Mouse (Mus musculus) gastrocnemius, postnatal 10 days (tissue): ENCODE measurements around the gene Fas. TPM values are rescaled to one million over a fixed set of nuclear protein-coding genes. Genes with fewer than 3 reads are reported as not detected.

ENCODE experiments used
- DNase-seq: peaks from one replicate; pipeline ENCODE4 v3.0.0; 2021; ENCODE audit warnings: mixed read lengths
- long read RNA-seq, 2 experiments: library from polyadenylated mRNA; stranded (forward); transcript quantifications; one replicate each; pipeline ENCODE4 v2.0.0; 2021
- total RNA-seq, 2 experiments: library from RNA; stranded (reverse); gene quantifications; 2 replicates each; pipeline ENCODE4 v1.2.3; 2021

The Fas gene
- total RNA-seq, result 1 to 10 TPM; 2.0 to 3.7 TPM
- long read RNA-seq, experiment 1, partial matches to known transcripts, result 0 of 4 reads
- long read RNA-seq, experiment 1, other reads (novel, unspliced or antisense), result 0 of 4 reads
- long read RNA-seq, experiment 2, partial matches to known transcripts, result 0 of 3 reads
- long read RNA-seq, experiment 2, other reads (novel, unspliced or antisense), result 1 of 3 reads

DNA sequence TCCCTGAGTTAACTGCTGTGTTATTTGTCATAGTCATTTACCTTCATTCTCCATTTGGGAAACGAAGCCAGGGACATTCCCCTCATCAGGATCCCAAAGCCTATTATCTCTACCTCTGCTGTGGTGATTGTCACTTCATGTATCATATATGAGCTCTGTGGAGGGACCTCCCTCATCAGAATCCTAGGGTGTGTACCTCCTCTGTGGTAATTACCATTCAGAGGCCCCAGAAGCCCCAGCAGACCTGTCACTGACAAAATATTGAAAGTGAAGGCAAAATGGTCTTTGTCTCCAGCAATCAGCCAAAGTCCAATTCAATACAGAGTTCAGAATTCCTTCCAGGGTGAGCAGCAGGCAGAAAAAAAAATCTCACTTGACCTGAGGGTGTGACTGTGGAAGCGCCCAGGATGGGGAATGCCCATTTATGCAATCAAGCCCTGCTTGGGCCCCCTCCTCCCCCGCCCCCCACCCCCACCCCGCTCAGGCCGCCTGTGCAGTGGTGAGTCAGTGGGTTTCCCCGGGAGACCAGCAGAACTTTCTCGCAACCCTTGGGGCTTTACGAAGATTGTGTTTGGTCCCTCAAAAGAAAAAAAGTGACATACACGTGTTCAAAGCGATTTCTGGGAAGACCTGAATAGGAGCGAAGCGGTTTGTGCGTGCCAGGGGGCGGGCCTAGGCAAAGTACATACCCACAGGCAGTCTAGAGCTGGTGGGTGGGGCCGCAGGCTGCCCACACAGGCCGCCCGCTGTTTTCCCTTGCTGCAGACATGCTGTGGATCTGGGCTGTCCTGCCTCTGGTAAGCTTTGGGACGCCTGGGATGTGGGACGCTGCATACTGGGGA lies at the start of gene Fas:
Gene Fas, plus strand, starts transcription at position 719 of the 842 bp plus-strand sequence.
- peak; percentile 64 for DNase-seq

DNA sequence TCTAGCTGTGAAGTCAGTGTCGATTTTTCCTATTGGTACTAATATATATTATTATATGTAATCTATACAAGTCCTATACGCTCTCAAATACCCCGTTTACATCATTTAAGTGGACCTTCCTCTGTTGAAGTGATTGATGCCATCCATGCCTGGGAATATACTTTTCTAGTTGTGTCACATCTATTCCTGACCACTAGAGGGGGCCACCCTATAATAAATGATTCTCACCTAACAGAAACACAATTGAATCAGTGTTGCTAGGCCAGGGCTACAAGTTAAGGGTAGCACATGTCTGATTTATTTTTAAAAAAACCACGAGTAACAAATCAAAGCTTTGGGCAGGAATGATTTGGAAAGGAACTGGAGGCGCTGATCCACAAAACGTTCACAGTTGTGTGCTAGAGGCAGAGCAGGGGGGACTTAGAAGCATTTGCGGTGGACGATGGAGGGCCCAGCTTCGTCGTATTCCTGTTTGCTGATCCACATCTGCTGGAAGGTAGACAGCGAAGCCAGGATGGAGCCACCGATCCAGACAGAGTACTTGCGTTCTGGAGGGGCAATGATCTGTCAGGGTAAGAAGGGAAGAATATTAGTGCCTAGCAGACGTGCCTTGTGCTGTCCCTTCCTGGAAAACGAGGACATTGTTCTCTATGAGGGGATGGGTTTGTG lies 49.1 kb upstream of the Fas start:
- DNase-seq, result no peak

DNA sequence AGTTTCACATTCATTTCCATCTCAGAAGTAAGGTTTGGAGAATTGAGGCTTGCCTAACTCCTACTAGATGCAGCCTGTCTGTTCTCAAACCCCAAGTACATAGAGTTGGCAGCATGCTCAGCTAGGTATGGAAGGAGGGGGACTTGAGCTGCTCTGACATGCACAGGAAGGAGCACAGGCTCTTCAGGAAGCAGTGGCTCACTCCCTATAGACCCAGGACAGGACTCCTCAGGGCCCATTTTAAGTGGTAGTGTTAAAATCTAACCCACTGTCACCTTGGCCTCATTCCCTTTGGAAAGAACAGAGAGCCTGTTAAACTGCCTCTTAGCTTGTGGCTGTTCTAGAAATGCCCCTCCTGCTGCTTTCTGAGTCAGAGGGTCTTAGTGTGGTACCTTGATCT lies 47.5 kb upstream of the Fas start:
- no peak for DNase-seq

DNA sequence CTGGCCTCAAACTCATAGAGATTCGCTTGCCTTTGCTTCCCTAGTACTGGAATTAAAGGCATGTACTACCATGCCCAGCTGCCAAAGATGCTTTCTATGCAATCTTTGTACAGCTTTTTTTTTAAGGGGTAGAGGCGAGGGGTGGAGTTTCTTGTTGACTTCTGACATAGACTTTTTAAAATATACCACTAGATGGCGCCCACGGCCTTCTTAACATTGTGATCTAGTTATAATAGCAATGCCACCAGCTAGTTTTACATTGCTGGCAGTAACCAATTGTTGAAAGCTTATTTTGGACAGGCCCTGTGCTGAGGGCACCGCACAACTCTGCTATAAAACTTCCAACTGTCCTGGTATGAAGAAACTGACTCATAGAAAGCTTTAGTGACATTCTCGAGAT lies 46.4 kb upstream of the Fas start:
- peak; percentile 33 for DNase-seq

DNA sequence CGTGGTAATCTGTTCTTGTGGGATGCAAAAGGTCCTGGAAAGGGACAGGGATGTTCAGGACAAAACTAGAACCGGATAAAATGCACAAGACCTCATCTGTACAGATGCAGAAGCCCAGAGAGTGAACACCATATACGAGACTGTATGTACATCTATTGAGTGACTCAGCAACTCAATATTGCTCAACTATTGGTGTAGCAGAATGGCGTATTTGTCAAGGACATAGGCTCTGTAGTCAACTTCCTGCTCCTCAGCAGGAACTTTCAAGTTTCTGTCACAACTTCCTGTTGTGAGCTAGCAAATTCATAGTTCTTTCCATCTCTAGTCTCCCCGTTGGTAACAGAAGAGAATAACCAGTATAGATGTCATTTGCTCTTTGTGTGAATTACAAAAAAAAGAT lies 41.9 kb upstream of the Fas start:
- no peak for DNase-seq

DNA sequence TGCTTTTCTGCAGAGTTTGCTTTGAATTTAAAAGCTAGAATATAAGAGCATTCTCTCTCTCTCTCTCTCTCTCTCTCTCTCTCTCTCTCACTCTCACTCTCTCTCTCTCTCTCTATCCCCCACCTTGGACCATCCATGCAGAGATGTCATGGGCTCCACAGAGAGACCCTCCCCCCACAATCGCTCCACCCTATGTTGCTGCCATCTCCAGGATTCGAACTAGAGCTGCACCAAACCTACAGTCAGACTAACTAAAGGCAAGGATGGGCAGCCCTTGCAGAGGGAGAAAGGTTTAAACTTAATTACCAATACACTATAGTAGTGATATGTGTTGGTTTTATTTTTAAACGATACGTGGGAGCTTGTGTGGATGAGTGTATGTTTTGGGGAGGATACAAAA lies 39.8 kb upstream of the Fas start:
- no peak for DNase-seq

DNA sequence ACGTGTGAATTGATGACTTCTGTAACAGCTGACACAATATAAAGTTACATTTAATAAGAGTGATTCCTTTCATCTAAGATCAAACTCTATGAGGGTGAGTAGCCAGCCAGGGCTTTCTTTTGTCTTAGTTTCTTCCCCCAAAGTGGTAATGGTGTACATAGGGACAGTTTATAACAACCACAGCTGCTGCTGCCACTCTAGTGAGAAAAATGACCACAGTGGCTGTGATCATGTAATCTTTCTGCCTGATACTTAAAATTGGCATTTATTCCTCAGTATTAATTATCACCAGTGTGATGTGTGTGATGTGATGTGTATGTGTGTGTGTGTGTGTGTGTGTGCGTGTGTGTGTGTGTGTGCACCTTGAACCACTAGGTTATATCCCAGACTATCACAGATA lies 38.6 kb upstream of the Fas start:
- DNase-seq, result no peak

DNA sequence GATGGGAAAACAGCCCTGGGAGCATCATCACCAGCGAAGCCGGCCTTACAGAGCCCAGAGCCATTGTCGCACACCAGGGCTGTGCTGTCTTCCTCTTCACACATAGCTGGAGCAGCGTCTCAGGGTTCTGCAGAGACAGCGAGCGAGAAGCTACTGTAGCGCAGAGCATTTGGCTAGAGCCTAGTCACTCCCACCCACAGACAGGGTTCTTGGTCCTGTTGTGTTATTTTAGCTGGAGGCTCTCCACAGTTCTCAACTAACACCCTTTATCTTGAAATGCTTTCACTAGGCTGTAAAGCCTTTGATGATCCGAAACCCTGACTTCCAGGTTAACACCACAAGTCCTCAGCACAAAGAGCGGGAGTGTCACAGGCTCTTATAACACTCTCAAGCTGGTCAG lies 38.0 kb upstream of the Fas start:
- no peak for DNase-seq

DNA sequence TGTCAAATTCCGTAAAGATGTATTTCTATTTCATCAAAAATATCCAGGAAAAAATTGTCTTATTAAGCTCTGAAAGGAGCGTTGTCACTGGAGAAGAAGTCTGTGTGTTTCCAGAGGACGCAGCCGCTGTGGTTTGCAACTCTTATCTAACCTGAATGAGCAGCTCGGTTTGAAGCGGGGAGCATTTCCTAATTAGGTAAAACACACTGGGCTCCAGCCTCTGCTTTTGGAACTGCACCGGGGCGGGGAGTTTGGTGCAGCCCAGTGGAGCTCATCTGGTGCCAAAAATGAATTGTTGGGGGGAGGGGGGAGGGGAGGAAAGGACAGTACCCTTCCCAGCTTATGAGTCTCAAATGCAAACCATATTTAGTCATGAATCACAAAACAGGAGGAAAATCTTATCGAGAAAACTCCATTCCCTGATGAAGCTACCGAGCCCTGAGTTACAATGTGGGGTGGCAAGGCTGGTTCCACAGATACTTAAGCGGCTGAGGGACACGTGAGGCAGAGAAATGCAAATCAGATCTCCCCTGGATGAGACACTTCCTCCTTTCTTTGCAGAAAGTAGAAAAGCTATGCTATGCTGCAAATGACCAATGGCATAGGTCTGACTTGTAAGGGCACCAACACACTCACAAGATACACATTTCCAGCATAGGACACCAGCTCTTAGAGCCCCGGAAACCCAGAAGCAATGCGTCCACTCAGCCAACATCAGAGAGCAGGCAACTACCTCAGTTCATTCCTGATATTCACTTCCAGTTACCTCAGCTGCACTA lies 36.2 kb upstream of the Fas start:
- DNase-seq, result peak; percentile 36

DNA sequence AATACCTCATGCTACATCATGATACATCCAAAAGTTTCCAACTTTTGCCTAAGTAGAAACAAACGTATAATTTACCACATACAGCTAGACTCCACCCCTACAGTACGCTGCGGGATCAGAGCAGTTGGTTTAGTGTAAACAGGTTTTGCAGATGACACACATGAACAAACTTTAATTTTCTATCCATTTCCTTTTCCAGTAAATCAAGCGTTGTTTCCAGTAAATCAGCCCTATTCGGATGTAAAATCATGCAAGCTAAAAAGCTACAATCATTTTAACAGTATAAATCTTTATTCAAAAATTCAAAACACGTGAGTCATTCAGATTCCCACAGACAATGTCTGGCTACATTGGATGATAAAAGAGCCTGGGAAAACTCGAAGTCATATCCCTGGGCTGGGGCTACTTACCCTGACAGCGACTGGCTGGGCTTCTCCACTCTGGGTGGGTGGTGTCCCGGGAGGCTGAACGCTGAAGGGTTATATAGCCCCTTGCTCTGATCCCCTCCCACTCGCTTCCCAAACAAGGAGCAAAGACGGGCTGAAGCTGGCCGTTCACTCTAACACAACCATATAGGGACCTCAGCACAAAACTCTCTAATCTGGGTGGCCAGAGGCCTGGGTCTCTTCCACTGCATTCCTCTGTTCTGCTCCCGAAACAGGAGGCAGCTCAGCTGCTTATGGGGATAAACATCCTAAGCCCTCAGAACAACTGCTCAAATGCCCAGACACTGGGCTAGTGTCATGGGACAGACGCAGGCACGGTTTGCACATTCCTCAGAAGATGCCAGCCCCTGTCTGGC lies 35.4 kb upstream of the Fas start, which contains the start of gene Acta2:
Gene Acta2, minus strand, starts transcription at position 711 of the 802 bp plus-strand sequence.
- DNase-seq, result peak; percentile 53

DNA sequence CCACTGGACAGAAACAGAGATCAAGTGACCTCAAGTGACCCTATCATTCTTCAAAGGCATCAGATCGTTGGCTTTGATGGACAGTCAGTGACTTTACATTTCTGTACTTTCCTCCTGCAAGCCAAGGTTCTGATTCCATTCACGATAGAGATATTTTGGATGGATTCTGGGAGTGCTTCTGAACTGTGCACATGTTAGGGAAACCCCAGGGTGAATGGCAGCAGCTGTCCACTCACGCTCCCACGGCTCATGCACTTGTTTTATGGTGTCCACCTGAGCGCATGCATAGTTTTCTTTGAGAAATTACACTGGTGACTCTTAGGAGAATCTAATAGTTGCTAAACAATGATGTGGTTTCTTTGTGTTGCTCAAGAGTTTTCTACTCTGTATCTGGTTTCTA lies 34.3 kb upstream of the Fas start:
- no peak for DNase-seq

DNA sequence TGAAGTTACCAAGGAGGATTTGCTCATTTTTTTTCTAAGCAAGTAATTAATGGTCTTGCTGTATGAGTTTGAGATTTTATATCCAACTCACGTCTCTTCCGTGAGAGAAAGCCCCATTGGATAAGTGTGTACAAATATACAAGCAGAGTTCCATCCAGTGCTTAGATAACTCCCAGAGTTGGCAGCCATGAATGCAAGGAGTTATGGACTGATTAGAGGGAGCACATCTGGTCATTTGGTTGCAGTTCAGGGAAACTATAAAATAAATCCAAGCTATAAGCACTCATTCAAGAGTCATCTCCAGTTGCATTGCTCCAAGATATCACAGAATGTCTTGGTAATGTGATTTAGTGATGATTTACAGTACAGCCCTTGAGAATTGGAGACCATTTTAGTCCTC lies 33.5 kb upstream of the Fas start:
- DNase-seq, result no peak

DNA sequence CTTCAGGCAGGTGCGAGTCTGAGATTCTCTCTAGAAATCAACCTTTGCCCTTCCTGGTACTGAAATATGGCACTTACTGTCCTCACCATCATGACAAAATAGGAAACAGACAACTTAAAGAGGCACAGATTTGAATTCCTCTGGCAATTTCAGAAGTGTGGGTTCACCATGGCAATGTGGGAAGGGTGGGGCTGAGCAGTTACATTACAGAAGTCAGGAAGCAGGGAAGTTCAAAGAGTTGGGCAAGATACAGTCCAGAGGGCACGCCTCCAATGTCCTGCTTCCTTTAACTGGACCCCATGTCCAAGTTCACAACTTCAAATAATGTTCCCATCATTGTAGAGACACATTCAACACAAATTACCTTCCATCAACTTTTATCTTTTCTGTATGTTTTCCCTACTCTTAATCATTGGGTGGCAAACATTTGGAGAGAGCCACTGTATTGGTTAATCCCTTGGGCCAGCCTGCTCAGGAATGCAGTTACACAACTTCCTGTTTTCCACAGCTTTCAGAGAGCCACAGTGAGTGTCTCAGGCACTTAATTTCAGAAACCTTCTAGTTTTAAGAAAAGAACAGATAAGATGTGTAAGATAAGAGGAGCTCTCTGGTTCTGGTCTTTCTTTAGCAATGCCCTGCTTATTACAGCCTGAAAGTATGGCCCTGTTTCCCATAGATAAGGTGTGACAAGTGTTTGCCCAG lies 28.0 kb upstream of the Fas start:
- no peak for DNase-seq

DNA sequence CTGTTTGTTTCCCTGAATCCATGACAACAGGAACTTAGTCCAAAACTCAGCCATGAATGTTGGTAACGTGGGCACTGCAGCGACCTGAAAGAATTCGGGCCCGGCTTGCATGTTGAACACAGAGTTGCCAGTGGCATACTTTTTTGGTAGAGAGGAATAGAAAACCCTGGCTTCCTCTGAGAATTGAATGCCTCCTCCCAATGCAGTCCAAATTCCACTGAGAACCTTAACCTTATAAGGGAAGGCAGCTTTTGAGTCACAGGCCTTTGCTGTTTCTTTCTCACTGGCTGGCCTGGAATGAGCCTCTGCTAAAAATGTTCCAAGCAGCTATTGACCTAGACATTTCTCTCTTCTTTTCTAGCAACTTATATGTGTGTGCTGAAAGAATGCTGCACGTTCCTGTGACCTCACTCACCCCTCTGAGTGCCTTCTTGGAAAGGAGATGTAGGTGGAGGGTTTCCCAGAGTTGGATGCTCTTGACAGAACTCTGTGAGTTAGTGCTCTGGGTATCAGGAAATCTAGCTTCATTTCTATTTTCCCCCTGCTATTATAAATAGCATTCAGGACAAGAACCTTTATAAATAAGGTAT lies 24.8 kb upstream of the Fas start:
- DNase-seq, result no peak

DNA sequence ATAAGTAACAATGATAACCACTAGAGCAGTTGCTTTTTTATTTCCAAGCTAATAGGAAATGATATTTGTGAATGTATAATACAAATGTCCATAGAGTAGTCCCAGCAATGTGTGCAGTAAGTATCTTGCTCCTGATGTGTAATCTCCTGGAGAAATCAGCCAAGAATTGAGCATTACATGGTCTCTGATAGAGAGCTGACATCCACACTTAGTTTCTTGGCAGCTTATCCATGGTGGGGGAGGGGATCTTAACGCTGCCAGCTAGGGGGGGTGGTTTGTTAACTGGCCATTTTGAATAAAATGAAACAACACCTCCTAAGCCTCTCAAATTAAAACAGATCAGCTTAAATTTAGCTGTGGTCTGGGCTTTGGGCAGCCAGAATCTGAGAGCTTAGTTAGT lies 21.5 kb upstream of the Fas start:
- no peak for DNase-seq

DNA sequence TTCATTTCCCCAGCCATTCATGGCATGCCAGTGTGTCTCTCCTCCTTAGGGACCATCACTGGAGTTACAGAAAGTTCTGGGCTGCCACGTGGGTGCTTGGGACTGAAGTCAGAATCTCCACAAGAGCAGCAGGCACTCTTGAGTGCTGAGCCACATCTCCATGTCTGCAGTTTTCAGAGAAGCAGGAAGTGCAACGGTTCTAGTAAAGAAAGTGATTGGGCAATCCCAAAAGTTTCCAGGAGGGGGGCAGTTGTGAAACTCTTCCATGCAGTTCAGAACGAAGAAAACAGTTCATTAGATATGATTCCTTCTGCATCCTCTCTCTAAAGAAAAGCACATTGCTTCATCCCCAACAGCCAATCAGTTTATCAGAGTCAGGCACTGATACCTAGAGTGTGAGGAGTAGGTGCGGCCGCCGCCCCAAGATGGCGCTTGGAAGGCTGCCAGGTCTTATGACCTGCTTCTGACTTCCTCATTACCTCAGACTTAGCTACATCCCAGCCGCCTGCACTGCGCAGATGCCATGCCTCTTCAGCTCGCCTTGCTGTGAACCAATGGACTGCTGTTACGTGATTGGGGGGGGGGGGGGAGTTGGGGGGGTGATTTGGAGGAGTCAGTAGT lies 20.2 kb upstream of the Fas start:
- no peak for DNase-seq

DNA sequence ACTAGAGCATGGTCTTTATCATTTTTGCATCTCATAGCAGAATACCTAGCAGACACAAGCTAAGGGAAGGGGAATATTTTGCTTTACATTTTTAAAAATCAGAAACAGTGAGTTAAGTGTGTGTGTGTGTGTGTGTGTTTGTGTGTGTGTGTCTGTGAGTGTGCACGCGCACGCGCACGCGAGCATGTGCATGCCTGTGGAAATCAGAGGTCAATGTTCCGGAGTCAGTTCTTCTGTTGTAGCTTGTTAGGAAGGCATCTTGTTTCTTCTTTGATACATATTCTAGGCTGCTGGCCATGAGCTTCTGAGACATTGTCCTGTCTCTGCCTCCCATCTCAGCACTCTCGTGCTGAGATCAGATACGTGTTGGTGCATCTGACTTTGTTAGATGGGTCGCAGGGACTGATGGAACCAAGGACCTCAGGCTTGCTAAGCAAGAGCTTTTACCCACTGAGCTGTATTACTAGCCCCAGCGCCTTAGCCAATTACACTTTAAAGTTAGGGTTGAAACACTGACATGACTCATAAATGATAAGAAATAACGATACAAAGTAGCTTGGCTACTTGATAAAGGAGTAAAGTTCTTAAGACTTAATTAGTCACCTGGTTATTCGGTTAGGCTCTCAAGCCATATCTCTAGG lies 19.5 kb upstream of the Fas start:
- no peak for DNase-seq

DNA sequence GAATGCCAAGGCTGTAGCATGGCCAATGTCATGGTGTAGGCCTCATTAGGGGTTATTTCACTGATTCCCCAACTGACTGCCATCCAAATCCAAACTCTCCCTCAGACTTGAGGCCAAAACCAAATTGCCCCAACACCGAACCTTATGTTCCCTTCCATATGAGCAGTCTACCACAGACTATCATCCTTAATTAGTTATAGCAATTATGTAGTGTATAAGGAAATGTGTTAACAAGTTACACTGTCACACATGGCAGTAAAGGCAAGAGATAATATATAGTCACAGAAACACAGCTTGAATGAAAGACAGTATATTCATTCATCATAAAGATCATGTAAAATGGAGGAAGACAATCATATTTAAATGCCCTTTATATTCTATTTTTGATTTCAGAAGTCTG lies 17.4 kb upstream of the Fas start:
- no peak for DNase-seq

DNA sequence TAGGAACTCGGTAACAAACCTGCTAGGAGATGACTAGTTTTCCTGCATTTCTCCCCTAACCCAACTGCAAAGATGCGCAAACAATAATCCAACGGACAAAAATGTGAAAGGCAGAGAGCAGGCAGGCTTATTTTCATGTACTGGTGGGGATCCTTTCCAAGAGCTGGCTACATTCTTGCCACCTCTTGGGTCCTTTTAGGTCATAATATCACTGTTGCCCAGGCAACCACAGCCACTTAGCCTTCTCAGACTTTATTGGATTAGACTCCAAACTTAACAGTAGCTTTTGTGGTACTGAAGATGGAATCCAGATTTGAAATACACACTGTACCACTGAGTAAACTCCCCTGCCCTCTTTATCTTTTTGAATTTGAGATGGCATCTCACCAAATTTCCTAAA lies 12.4 kb upstream of the Fas start:
- DNase-seq, result no peak

DNA sequence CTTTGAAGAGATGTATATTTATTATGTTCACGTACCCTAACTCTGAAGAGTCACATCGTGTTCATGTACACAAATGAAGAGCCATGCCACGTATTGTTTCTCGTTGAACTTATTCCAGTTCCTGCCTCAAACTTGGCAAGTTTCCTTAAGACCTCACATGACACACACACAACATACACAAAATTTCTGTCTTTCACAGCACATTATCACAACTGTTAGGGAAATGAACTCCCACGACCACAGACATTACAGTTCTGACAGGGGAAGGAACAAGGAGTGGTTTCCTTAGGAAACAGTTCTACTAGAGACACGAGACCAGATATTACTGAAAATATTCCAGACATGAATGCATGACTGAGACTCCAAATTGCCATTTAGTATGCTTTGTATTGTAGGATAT lies 6.9 kb upstream of the Fas start:
- DNase-seq, result no peak
